Mouse (Mus musculus) forebrain, embryonic 14.5 days (tissue): ENCODE measurements around the gene Gen1. TPM values are rescaled to one million over a fixed set of nuclear protein-coding genes. Genes with fewer than 3 reads are reported as not detected.

ENCODE experiments used
- ATAC-seq: fragments of 200-750 bp; cut with Nextera tagmentation; 2 replicates; pipeline ENCODE4 v1.8.0; 2017; ENCODE audit warnings: mild to moderate bottlenecking, moderate library complexity
- DNase-seq: peaks from one replicate; pipeline ENCODE4 v3.0.0-alpha.2; 2015; ENCODE audit warnings: low spot score
- H3K27ac ChIP-seq: fragments of 300-500 bp; sonication (generic); 2 replicates; pipeline ENCODE4 v1.5.1; 2014; ENCODE audit warnings: low read depth, mild to moderate bottlenecking, control low read depth, low read length, moderate library complexity
- H3K27me3 ChIP-seq: fragments of 300-500 bp; sonication (generic); replicated peaks from 2 replicates; pipeline ENCODE4 v1.6.1; 2014; ENCODE audit warnings: low read length, control low read depth, mixed read lengths; ENCODE audit not compliant: control insufficient read depth, insufficient read depth
- H3K36me3 ChIP-seq: fragments of 300-500 bp; sonication (generic); 2 replicates; pipeline ENCODE4 v1.6.1; 2014; ENCODE audit warnings: low read length, control low read depth; ENCODE audit not compliant: control insufficient read depth, insufficient read depth
- H3K4me1 ChIP-seq: fragments of 300-500 bp; sonication (generic); 2 replicates; pipeline ENCODE4 v1.6.1; 2014; ENCODE audit warnings: antibody characterized with exemption, low read length, control low read depth; ENCODE audit not compliant: control insufficient read depth, insufficient read depth
- H3K4me2 ChIP-seq: fragments of 300-500 bp; sonication (generic); 2 replicates; pipeline ENCODE4 v1.6.1; 2014; ENCODE audit warnings: mild to moderate bottlenecking, control low read depth, low read length
- H3K4me3 ChIP-seq: fragments of 300-500 bp; sonication (generic); 2 replicates; pipeline ENCODE4 v1.5.1; 2014; ENCODE audit warnings: low read depth, low read length, control low read depth
- H3K9ac ChIP-seq: fragments of 300-500 bp; sonication (generic); 2 replicates; pipeline ENCODE4 v1.6.1; 2014; ENCODE audit warnings: mild to moderate bottlenecking, low read length, control low read depth, moderate library complexity
- H3K9me3 ChIP-seq: fragments of 300-500 bp; sonication (generic); replicated peaks from 2 replicates; pipeline ENCODE4 v1.6.1; 2016; ENCODE audit warnings: low read length, control low read depth, mixed read lengths; ENCODE audit not compliant: control insufficient read depth
- WGBS: fragments of 180-500 bp; shearing (Covaris S2); extraction: QIAGEN DNeasy Blood & Tissue Kit; methylation state at CpG from one replicate; pipeline ENCODE4 v1.1.7; 2014; 5-methylcytosine and 5-hydroxymethylcytosine counted together
- polyA plus RNA-seq: library from polyadenylated mRNA; unstranded; fragments of >200 nt; fragmentation: Nextera tagmentation; extraction: Ambion mirVana; gene quantifications from 2 replicates; pipeline ENCODE4 v1.2.1, GENCODE M21; 2014

The Gen1 gene
- polyA plus RNA-seq, 1 experiment from 2014 or later, result 6.9 TPM

GRCm38 (mm10) chr12:11217726-11218250 is 47.8 kb downstream of the Gen1 start:
- Histone ChIP-seq H3K4me1 (no peaks in the 10 kb centered on the region; the same call in 1 of the 2 replicates), H3K27ac (no peak overlapping the region), H3K9me3 (no peaks in the 10 kb centered on the region), H3K9ac (no peak overlapping the region), H3K36me3 (no peaks in the 10 kb centered on the region), H3K4me2 (no peak overlapping the region), H3K4me3 (no peak overlapping the region), H3K27me3 (no peaks in the 10 kb centered on the region)
- DNase-seq, result no peak
- 79% methylated on average over 7 of the region's 7 CpGs for WGBS
- no peak for ATAC-seq

- Histone ChIP-seq H3K4me2 (no peak overlapping the region), H3K27ac (no peak overlapping the region), H3K27me3 (no peaks in the 10 kb centered on the region), H3K4me1 (no peaks in the 10 kb centered on the region), H3K36me3 (no peaks in the 10 kb centered on the region), H3K9ac (no peak overlapping the region), H3K9me3 (no peaks in the 10 kb centered on the region), H3K4me3 (no peak overlapping the region)
- 57% methylated on average over 3 of the region's 3 CpGs for WGBS
- DNase-seq (no peak), ATAC-seq (no peak)
Measured at GRCm38 (mm10) chr12:11216454-11216853, 49.1 kb downstream of the Gen1 start.

- Histone ChIP-seq H3K9ac (no peak overlapping the region), H3K27me3 (no peaks in the 10 kb centered on the region), H3K4me2 (no peak overlapping the region), H3K4me1 (no peaks in the 10 kb centered on the region), H3K4me3 (no peak overlapping the region), H3K9me3 (no peaks in the 10 kb centered on the region), H3K27ac (no peak overlapping the region), H3K36me3 (no peaks in the 10 kb centered on the region)
- WGBS, result 79% methylated on average over 2 of the region's 2 CpGs
- DNase-seq (no peak), ATAC-seq (no peak)
Measured at GRCm38 (mm10) chr12:11215555-11215954, 50.0 kb downstream of the Gen1 start.

GRCm38 (mm10) chr12:11214776-11215175 is 50.8 kb downstream of the Gen1 start:
- no peaks in the 10 kb centered on the region for H3K27me3 ChIP-seq
- no peak for ATAC-seq
- H3K27ac ChIP-seq, result no peak overlapping the region
- no peak for DNase-seq
- no peak overlapping the region for H3K4me2 ChIP-seq
- no peak overlapping the region for H3K9ac ChIP-seq
- no peak overlapping the region for H3K4me3 ChIP-seq
- H3K9me3 ChIP-seq, result no peaks in the 10 kb centered on the region
- H3K4me1 ChIP-seq, result no peaks in the 10 kb centered on the region
- no peaks in the 10 kb centered on the region for H3K36me3 ChIP-seq

GRCm38 (mm10) chr12:11212881-11213280 is 52.7 kb downstream of the Gen1 start:
- no peaks in the 10 kb centered on the region for H3K27me3 ChIP-seq
- no peak overlapping the region for H3K9ac ChIP-seq
- DNase-seq, result no peak
- no peaks in the 10 kb centered on the region for H3K9me3 ChIP-seq
- no peak overlapping the region for H3K4me2 ChIP-seq
- H3K4me3 ChIP-seq, result no peak overlapping the region
- no peak for ATAC-seq
- 86% methylated on average over 1 of the region's 1 CpGs for WGBS
- H3K27ac ChIP-seq, result no peak overlapping the region
- H3K36me3 ChIP-seq, result no peaks in the 10 kb centered on the region
- peaks cover 4% of the 10 kb centered on the region; the same call in 1 of the 2 replicates for H3K4me1 ChIP-seq

- DNase-seq, result no peak
- ATAC-seq, result no peak
- Histone ChIP-seq H3K4me1 (peaks cover 4% of the 10 kb centered on the region; the same call in 1 of the 2 replicates), H3K4me2 (no peak overlapping the region), H3K27ac (no peak overlapping the region), H3K4me3 (no peak overlapping the region), H3K9me3 (no peaks in the 10 kb centered on the region), H3K27me3 (no peaks in the 10 kb centered on the region), H3K9ac (no peak overlapping the region), H3K36me3 (no peaks in the 10 kb centered on the region)
- 76% methylated on average over 3 of the region's 3 CpGs for WGBS
Measured at GRCm38 (mm10) chr12:11210361-11210760, 55.2 kb downstream of the Gen1 start.

GRCm38 (mm10) chr12:11209636-11210035 is 56.0 kb downstream of the Gen1 start:
- no peak overlapping the region for H3K27ac ChIP-seq
- no peak overlapping the region for H3K4me2 ChIP-seq
- no peaks in the 10 kb centered on the region for H3K9me3 ChIP-seq
- no peaks in the 10 kb centered on the region for H3K27me3 ChIP-seq
- DNase-seq (no peak), ATAC-seq (no peak)
- no peak overlapping the region for H3K4me3 ChIP-seq
- peaks cover 4% of the 10 kb centered on the region; the same call in 1 of the 2 replicates for H3K4me1 ChIP-seq
- 56% methylated on average over 5 of the region's 5 CpGs for WGBS
- no peaks in the 10 kb centered on the region for H3K36me3 ChIP-seq
- no peak overlapping the region for H3K9ac ChIP-seq

- 22% methylated on average over 5 of the region's 5 CpGs for WGBS
- Histone ChIP-seq H3K9me3 (no peaks in the 10 kb centered on the region), H3K4me2 (no peak within 1 kb of the TSS), H3K36me3 (no peaks in the 10 kb centered on the region), H3K4me3 (no peak within 1 kb of the TSS), H3K27ac (no peak within 1 kb of the TSS), H3K9ac (no peak within 1 kb of the TSS), H3K27me3 (no peaks in the 10 kb centered on the region), H3K4me1 (peaks cover 4% of the 10 kb centered on the region; the same call in 1 of the 2 replicates)
- 0 out of 2 replicates have a peak, but pooled peaks have one; percentile 15 for ATAC-seq
- no peak for DNase-seq
Measured at GRCm38 (mm10) chr12:11208872-11209271, 56.7 kb downstream of the Gen1 start, which contains the start of gene Msgn1. TSS of gene Msgn1 (minus strand) at chr12:11208972.

- no peak for DNase-seq
- Histone ChIP-seq H3K4me2 (no peak overlapping the region), H3K4me3 (no peak overlapping the region), H3K9ac (no peak overlapping the region), H3K36me3 (no peaks in the 10 kb centered on the region), H3K4me1 (peaks cover 4% of the 10 kb centered on the region; the same call in 1 of the 2 replicates), H3K9me3 (no peaks in the 10 kb centered on the region), H3K27ac (no peak overlapping the region), H3K27me3 (no peaks in the 10 kb centered on the region)
- 42% methylated on average over 4 of the region's 4 CpGs for WGBS
- ATAC-seq, result no peak
Measured at GRCm38 (mm10) chr12:11206321-11206720, 59.3 kb downstream of the Gen1 start.
